Mouse (Mus musculus) midbrain, embryonic 13.5 days (tissue): ENCODE measurements around the gene Eid3. TPM values are rescaled to one million over a fixed set of nuclear protein-coding genes. Genes with fewer than 3 reads are reported as not detected.

Experiments
- ATAC-seq: fragments of 200-750 bp; cut with Nextera tagmentation; 2 replicates; pipeline ENCODE4 v1.8.0; 2017; ENCODE audit warnings: mild to moderate bottlenecking, moderate TSS enrichment, moderate library complexity
- H3K27ac ChIP-seq: fragments of 300-500 bp; sonication (generic); 2 replicates; pipeline ENCODE4 v1.5.1; 2015; ENCODE audit warnings: inconsistent platforms, mild to moderate bottlenecking, moderate library complexity
- H3K27me3 ChIP-seq: fragments of 300-500 bp; sonication (generic); 2 replicates; pipeline ENCODE4 v1.6.1; 2015; ENCODE audit warnings: mild to moderate bottlenecking, inconsistent platforms
- H3K36me3 ChIP-seq: fragments of 300-500 bp; sonication (generic); 2 replicates; pipeline ENCODE4 v1.6.1; 2015; ENCODE audit warnings: mild to moderate bottlenecking, inconsistent platforms
- H3K4me1 ChIP-seq: fragments of 300-500 bp; sonication (generic); replicated peaks from 2 replicates; pipeline ENCODE4 v1.6.1; 2015; ENCODE audit warnings: inconsistent platforms
- H3K4me2 ChIP-seq: fragments of 300-500 bp; sonication (generic); replicated peaks from 2 replicates; pipeline ENCODE4 v1.6.1; 2015; ENCODE audit warnings: moderate library complexity, mild to moderate bottlenecking, inconsistent platforms
- H3K4me3 ChIP-seq: fragments of 300-500 bp; sonication (generic); replicated peaks from 2 replicates; pipeline ENCODE4 v1.5.1; 2015; ENCODE audit warnings: mild to moderate bottlenecking, inconsistent platforms
- H3K9ac ChIP-seq: fragments of 300-500 bp; sonication (generic); replicated peaks from 2 replicates; pipeline ENCODE4 v1.6.1; 2015; ENCODE audit warnings: mild to moderate bottlenecking, inconsistent platforms
- H3K9me3 ChIP-seq: fragments of 300-500 bp; sonication (generic); 2 replicates; pipeline ENCODE4 v1.6.1; 2016; ENCODE audit warnings: mild to moderate bottlenecking, inconsistent platforms
- WGBS: fragments of 180-500 bp; shearing (Covaris S2); methylation state at CpG from one replicate; pipeline ENCODE4 v1.1.7; 2015; 5-methylcytosine and 5-hydroxymethylcytosine counted together
- polyA plus RNA-seq: library from polyadenylated mRNA; unstranded; fragments of >200 nt; fragmentation: Nextera tagmentation; extraction: Ambion mirVana; gene quantifications from 2 replicates; pipeline ENCODE4 v1.2.1, GENCODE M21; 2015

Gene Eid3
- polyA plus RNA-seq, 1 experiment from 2014 or later = 0.47 TPM

DNA sequence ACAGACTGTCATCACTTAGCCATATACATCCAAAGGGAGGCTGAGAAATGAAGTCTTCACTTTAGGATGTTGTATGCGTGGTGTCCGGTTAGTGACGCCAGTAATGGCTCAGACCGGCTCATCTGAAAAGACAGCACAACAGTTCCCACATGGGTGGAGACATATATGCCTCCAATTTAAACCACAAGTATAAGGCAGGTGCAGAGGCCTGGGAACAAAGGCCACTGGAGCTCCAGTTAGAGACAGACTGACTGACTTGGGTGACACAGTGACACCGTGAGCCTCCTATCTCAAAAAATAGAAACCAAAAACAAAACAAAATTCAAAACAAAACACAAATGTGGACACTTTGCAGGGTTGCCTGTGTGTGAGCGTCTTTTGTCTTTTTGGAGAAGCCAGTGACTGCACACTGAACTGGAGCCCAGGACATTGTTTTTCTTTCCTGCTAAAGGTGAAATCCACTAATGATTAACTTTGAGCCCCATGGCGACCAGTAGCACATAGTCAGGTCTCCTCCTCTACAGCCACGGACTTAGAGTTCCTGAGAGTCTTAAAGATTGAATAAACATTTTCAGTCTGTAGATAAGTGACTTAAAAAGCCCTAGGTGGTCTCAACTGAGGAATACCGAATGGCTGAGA, 18.5 kb upstream of the Eid3 start:
- H3K36me3 ChIP-seq = no peaks in the 10 kb centered on the region
- H3K4me3 ChIP-seq = no peak overlapping the region
- H3K4me2 ChIP-seq = no peak overlapping the region
- ATAC-seq = no peak
- 85% methylated on average over 9 of the region's 9 CpGs for WGBS
- no peak overlapping the region for H3K9ac ChIP-seq
- no peak overlapping the region for H3K27ac ChIP-seq
- no peaks in the 10 kb centered on the region for H3K27me3 ChIP-seq
- H3K4me1 ChIP-seq = no peaks in the 10 kb centered on the region
- H3K9me3 ChIP-seq = no peaks in the 10 kb centered on the region

DNA sequence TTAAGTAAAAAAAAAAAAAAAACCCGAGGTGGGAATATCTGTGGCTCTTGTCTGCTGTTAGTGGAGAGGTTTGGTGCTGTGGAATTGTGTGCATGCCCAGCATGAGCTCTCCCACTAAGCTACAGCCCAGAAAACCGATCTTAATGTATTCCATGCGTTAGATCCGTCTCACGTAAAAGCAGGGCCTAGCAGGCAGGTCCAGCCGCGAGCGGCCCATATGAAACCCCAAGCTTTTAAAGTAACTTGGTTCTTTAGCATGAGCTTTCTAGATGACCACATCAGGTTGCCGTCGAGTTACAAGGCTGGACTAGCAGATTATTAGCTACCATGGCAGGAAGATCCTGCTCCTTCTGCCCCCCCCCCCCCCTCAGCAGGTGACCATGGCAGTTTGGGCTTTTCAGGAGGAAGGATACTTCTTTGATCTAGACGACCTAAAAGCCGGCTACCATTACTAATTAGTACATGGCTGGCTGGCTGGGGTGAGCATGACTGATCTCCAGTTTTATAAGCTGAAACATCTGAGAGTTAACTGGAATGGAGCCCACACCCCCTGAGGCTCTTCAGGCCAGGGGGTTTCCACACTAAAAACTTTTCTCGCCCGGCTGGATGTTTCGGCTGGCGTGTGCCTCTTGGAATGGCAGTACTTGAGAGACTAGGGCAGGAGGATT, 16.6 kb upstream of the Eid3 start:
- ATAC-seq = no peak
- H3K36me3 ChIP-seq = no peaks in the 10 kb centered on the region
- no peak overlapping the region for H3K4me3 ChIP-seq
- no peaks in the 10 kb centered on the region for H3K4me1 ChIP-seq
- WGBS = 48% methylated on average over 16 of the region's 16 CpGs
- no peak overlapping the region for H3K4me2 ChIP-seq
- H3K9ac ChIP-seq = no peak overlapping the region
- H3K9me3 ChIP-seq = no peaks in the 10 kb centered on the region
- H3K27ac ChIP-seq = no peak overlapping the region
- H3K27me3 ChIP-seq = no peaks in the 10 kb centered on the region

DNA sequence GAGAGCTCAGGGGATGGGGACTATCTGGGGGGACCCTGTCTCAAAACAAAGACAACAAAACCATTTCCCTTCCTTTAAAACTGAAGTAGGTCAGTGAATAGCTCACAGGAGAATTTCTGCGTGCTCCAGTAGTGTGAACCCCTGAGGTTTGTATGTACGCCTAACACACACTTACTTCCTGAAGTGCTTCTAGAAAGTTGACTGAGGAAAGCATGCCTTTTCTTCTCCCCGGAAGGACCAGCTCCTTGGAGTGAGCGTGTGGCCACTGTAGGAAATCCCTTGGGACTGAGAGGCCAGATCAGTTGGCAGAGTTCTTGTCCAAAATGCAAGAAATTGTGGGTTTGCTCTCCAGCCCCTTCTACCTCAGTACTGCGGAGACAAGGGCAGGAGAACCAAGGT, 16.1 kb upstream of the Eid3 start:
- ATAC-seq = no peak
- Histone ChIP-seq H3K9me3 (no peaks in the 10 kb centered on the region), H3K9ac (no peak overlapping the region), H3K4me1 (no peaks in the 10 kb centered on the region), H3K4me3 (no peak overlapping the region), H3K36me3 (no peaks in the 10 kb centered on the region), H3K4me2 (no peak overlapping the region), H3K27ac (no peak overlapping the region), H3K27me3 (no peaks in the 10 kb centered on the region)
- WGBS = 80% methylated on average over 5 of the region's 5 CpGs

DNA sequence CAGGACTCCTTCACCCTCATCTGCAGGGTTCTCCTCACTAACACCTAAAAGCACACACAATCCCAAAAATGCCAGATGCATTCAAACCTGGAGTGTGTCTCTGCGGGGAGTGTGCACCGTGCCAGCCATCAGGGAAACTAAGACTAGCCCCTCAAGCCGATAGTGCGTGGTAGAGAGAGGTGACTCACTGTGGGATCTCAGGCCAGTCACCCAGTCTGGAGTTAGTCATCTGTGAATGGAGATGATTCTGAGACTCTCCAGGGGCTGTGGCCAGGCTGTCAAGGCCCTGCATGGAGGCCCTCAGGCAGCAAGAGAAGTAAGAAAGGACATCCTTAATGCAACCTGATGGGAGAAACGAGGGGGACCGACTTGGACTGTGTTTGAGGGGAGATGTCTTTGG, 14.7 kb upstream of the Eid3 start:
- 91% methylated on average over 6 of the region's 6 CpGs for WGBS

DNA sequence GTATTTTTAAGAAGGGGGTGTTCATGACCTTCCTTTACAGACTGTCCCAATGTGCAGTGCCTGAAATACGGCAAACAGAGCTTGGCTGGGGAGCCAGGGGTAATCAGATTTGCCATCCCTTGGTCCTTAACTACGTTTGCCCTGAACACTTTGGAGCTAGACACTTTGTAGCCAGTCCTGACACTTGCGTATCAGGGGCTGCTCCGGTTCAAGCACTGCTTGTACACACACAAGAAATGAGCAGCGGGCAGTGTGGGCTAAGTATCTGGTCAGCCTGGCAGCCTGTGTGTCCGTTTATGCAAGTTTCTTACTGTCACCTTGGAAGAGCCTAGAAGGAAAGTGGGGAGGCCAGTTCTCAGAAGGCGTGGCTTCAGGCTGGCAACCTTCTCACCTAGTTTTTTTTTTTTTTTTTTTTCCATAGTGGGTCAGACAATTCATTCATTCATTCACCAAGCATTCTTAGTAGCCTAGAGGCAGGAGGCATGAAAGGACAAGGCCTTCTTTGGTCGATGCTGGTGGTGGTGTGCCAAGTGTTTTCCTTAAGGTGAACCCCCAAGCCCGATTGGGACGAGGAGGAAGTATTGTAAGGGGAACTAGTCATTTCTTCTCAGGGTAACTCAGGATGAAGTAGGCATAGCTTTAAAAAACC, 8.3 kb upstream of the Eid3 start:
- Histone ChIP-seq H3K4me2 (peak overlapping the region; percentile 81), H3K4me3 (peak overlapping the region; percentile 80), H3K36me3 (no peaks in the 10 kb centered on the region), H3K4me1 (peaks cover 30% of the 10 kb centered on the region), H3K9ac (0 out of 2 replicates have a peak overlapping the region, but pooled peaks have one; percentile 88), H3K27me3 (no peaks in the 10 kb centered on the region), H3K9me3 (no peaks in the 10 kb centered on the region), H3K27ac (no peak overlapping the region)
- 55% methylated on average over 10 of the region's 10 CpGs for WGBS
- ATAC-seq = no peak

More for the DNA sequence above, 14.7 kb upstream of the Eid3 start:
- Histone ChIP-seq H3K36me3 (no peaks in the 10 kb centered on the region), H3K27ac (no peak overlapping the region), H3K9me3 (no peaks in the 10 kb centered on the region), H3K4me2 (no peak overlapping the region), H3K27me3 (no peaks in the 10 kb centered on the region), H3K4me1 (no peaks in the 10 kb centered on the region), H3K4me3 (no peak overlapping the region), H3K9ac (no peak overlapping the region)
- ATAC-seq = no peak

DNA sequence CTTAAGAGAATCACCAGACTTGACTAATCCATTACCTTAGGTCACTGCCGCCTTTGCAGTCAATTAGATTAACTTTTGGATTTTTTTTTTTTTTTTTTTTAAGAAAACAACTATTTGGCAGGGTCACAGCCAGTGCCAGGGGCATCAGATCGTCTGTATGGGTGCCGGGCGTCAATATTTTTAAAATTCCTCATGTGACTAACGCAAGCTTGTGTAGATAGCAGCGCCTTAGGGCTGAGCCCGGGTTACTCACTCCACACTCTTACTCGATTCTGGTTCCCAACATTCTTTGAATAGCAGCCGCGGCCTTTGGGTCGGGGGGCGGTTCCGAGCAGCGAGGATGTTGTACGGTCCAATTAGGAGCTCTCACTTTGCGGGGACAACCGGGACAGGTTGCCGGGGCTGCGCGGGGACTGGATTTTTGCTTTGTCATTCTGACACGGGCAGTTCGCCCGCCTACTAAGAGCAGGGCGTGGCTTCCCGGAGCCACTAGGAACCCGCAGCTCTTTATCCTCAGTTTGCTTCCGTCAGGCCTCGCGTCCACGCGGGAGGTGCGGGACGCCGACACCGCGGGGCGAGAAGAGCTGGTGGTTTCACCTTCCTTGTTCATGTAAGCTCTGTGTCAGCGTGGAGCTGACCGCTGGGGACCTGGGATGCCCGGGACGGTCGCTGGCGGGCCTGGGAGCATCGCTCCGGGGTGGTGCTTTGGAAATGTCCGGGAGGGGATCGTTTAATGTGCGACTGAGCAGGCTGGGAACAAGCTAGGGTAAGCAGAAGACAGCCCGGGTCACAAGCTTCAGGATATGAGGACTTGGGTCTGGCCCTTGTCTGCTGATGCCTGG, 7.5 kb upstream of the Eid3 start:
- under 1% methylated on average over 49 of the region's 49 CpGs for WGBS
- peak overlapping the region; percentile 80 for H3K4me3 ChIP-seq
- peak overlapping the region; percentile 95 for H3K27ac ChIP-seq
- peaks cover 37% of the 10 kb centered on the region for H3K4me1 ChIP-seq
- no peaks in the 10 kb centered on the region for H3K27me3 ChIP-seq
- H3K9me3 ChIP-seq = no peaks in the 10 kb centered on the region
- peak; percentile 86 for ATAC-seq
- peak overlapping the region; percentile 81 for H3K4me2 ChIP-seq
- peak overlapping the region; percentile 88 for H3K9ac ChIP-seq
- H3K36me3 ChIP-seq = peaks cover 2% of the 10 kb centered on the region

DNA sequence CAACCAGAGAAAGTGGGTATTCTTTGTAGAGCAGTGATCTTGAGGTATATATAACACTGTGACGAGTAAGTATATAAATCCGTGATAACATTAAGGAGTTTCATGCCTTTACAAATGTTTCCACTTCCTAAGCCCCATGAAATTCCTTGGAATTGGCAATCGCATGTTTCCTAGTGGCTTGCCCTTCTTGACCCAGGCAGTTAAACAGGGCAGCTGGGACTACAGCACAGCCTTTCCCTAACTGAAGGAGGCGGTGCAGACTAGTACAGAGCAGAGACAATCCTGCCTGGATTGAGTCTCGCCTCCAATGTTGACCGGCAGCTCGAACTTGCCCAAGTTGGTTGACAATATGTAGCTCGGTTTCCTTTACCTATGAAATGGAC, 6.9 kb upstream of the Eid3 start:
- Histone ChIP-seq H3K9ac (peak overlapping the region; percentile 88), H3K9me3 (no peaks in the 10 kb centered on the region), H3K4me1 (peaks cover 39% of the 10 kb centered on the region), H3K4me3 (peak overlapping the region; percentile 80), H3K27ac (peak overlapping the region; percentile 95), H3K27me3 (no peaks in the 10 kb centered on the region), H3K36me3 (peaks cover 8% of the 10 kb centered on the region), H3K4me2 (peak overlapping the region; percentile 81)
- ATAC-seq = peak; percentile 63
- WGBS = under 1% methylated on average over 8 of the region's 8 CpGs

DNA sequence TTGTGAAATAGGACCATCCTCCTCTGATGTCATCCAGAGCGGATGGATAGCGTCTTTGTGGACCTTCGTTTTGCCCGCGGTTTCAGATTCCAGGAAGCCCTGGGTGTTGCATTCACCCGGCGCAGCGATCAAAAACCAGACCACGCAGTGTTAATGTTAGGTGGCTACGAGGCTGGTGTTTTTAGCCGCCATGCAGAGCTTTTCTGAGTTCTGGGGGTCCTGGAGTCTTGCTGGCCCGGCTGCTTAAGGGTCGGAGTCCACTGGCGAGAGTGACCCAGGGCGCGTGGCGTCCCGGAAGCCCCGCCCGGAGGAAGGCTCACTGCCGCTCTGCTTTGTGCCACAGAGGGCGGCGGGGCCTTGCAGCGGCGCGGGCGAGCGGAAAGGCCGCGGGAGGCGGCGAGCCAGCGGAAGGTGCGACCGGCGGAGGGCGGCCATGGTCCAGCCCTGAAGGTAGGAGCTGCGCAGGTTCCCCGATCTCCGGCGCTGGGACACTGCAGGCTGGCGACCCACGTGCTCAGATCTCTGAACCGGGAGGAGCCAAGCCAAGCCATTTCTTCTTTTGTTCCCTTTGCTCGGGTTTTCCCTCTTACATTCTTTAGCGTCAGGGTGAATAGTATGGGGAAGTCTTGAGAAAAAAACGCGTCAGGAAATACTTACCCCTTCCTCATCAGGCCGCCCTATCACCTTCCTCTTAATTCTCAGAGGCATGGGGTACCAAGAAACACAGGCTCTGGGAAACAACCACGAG, 6.1 kb upstream of the Eid3 start:
- no peaks in the 10 kb centered on the region for H3K27me3 ChIP-seq
- peaks cover 39% of the 10 kb centered on the region for H3K4me1 ChIP-seq
- H3K9ac ChIP-seq = peak overlapping the region; percentile 88
- peak overlapping the region; percentile 95 for H3K27ac ChIP-seq
- ATAC-seq = peak; percentile 75
- under 1% methylated on average over 50 of the region's 50 CpGs for WGBS
- H3K9me3 ChIP-seq = no peaks in the 10 kb centered on the region
- peak overlapping the region; percentile 81 for H3K4me2 ChIP-seq
- peaks cover 12% of the 10 kb centered on the region for H3K36me3 ChIP-seq
- H3K4me3 ChIP-seq = peak overlapping the region; percentile 80

DNA sequence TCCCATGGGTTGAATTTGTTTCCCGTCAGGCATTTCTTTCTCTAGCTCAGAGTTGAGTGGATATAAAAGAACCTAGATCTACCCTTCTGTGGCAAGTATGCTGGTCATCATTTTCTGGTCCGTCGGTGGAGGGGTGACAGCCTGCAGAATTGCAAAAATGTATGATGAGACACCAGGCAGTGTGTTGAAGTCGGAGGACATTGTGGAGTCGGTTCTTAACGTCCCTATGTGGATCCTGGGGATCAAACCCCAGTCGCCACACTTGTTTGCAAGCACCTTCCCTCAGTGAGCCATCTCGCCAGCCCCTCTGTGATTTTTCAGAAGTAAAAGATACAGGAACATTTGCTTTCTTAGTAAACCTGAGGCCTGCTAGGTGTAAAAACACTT, 5.5 kb upstream of the Eid3 start:
- H3K27ac ChIP-seq = peak overlapping the region; percentile 95
- no peaks in the 10 kb centered on the region for H3K9me3 ChIP-seq
- peak overlapping the region; percentile 81 for H3K4me2 ChIP-seq
- H3K9ac ChIP-seq = peak overlapping the region; percentile 88
- peak overlapping the region; percentile 80 for H3K4me3 ChIP-seq
- peaks cover 42% of the 10 kb centered on the region for H3K4me1 ChIP-seq
- no peaks in the 10 kb centered on the region for H3K27me3 ChIP-seq
- WGBS = 6% methylated on average over 8 of the region's 8 CpGs
- ATAC-seq = no peak
- peaks cover 12% of the 10 kb centered on the region for H3K36me3 ChIP-seq

DNA sequence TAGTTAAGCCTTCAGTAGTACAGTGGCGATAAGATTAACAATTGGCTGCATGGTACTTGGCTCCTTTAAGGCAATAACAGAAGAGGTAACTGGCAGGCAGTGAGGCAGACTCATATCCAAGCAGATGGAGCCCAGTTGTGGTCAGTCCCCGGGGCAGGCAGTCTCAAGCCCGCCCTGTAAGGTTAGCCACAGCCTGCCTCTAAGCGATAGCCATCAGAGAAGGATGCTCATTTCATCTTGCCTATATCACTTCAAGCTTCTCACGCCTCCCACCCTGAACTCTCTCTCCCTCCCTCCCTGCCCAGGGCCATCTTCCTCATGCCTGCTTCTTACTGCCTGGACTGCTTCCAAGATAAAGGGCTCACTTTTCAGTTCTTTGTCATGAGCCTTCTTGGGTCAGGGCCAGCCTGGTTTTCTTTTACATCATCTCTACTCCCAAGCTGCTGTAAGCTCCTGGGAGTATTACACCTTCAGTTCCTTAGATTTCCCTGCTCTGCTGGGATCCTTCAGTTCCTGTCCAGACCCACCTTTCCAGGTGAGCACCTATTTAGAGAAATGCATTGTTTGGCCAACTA, 3.2 kb upstream of the Eid3 start:
- ATAC-seq = no peak
- no peaks in the 10 kb centered on the region for H3K9me3 ChIP-seq
- H3K27ac ChIP-seq = no peak overlapping the region
- H3K4me1 ChIP-seq = peaks cover 52% of the 10 kb centered on the region
- no peak overlapping the region for H3K4me3 ChIP-seq
- WGBS = 78% methylated on average over 5 of the region's 5 CpGs
- H3K4me2 ChIP-seq = peak overlapping the region; percentile 81
- H3K36me3 ChIP-seq = peaks cover 28% of the 10 kb centered on the region
- no peaks in the 10 kb centered on the region for H3K27me3 ChIP-seq
- H3K9ac ChIP-seq = peak overlapping the region; percentile 19; the same call in 1 of the 2 replicates

DNA sequence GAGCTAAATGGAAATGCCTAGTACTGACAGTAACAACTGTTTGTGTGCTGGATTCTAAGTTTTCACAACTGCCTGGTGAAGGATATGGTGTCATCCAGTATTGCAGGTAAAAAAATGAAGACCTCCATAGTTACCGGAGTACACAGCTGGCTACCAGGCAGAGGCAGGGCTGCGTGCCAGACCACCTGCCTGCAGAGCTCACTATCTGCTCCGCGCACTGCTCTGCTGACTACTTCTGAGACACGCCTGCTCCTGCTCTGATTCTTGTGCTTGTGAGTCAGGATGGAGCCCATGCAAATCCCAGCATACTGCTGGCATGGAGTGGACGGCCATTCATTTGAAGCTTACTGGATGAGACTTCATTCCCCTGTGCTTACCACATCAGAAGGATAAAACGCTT, 2.6 kb upstream of the Eid3 start:
- H3K27me3 ChIP-seq = no peaks in the 10 kb centered on the region
- H3K36me3 ChIP-seq = peaks cover 31% of the 10 kb centered on the region
- H3K4me2 ChIP-seq = no peak overlapping the region
- H3K4me3 ChIP-seq = no peak overlapping the region
- WGBS = 87% methylated on average over 7 of the region's 7 CpGs
- no peak overlapping the region for H3K9ac ChIP-seq
- no peak overlapping the region for H3K27ac ChIP-seq
- H3K9me3 ChIP-seq = no peaks in the 10 kb centered on the region
- peaks cover 47% of the 10 kb centered on the region for H3K4me1 ChIP-seq
- ATAC-seq = no peak
